Mouse (Mus musculus) liver, embryonic 18 days (tissue): ENCODE measurements around the gene Gm13040. TPM values are rescaled to one million over a fixed set of nuclear protein-coding genes. Genes with fewer than 3 reads are reported as not detected.

ENCODE experiments used
- polyA plus RNA-seq: library from polyadenylated mRNA; depleted of rRNA; stranded (reverse); fragments of >200 nt; gene quantifications from 2 replicates; pipeline ENCODE4 v1.2.3, GENCODE M21; 2012; rRNA removed

The Gm13040 gene
- not detected in 2 replicates for polyA plus RNA-seq

DNA sequence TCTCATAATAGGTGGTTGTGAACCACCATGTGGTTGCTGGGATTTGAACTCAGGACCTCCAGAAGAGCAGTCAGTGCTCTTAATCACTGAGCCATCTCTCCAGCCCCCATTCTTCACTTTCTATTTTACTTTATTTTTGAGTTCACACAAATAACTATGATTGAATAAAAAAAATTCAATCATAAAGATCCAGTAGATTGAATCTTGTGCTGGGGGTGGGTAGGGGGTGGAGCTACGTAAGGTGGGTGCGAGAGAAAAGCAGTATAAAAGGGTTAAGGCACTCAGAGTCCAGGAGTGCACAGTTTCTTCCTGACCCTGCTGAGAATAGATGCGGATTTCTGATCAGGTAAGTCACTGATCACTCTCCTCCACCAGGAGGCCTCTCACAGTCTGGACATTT is at the start of gene Gm13040:
TSS of gene Gm13040 (plus strand) at position 301 of the 400 bp plus-strand sequence.

DNA sequence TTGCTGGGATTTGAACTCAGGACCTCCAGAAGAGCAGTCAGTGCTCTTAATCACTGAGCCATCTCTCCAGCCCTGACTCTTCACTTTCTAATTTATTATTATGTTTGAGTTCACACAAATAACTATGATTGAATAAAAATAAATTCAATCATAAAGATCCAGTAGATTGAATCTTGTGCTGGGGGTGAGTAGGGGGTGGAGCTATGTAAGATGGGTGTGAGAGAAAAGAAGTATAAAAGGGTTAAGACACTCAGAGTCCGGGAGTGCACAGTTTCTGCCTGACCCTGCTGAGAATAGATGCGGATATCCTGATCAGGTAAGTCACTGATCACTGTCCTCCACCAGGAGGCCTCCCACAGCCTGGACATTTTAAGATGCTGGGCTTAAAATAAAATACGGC is 24.7 kb upstream of the Gm13040 start, which contains the start of gene Gm13043:
TSS of gene Gm13043 (plus strand) at position 301 of the 400 bp plus-strand sequence.

DNA sequence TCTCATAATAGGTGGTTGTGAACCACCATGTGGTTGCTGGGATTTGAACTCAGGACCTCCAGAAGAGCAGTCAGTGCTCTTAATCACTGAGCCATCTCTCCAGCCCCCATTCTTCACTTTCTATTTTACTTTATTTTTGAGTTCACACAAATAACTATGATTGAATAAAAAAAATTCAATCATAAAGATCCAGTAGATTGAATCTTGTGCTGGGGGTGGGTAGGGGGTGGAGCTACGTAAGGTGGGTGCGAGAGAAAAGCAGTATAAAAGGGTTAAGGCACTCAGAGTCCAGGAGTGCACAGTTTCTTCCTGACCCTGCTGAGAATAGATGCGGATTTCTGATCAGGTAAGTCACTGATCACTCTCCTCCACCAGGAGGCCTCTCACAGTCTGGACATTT is 15.6 kb downstream of the Gm13040 start, which contains the start of the genes BC080695 and Gm13057:
TSS of gene BC080695 (plus strand) at position 301 of the 400 bp plus-strand sequence.
TSS of gene Gm13057 (plus strand) at position 310 of the 400 bp plus-strand sequence.

Other genes starting within 250 kb of the Gm13040 start
- gene Pdpn, start 236.4 kb upstream of the Gm13040 start, polyA plus RNA-seq: 0.65 and 0.94 TPM in 2 replicates
- gene Lrrc38, start 186.2 kb upstream of the Gm13040 start, polyA plus RNA-seq: not detected in 2 replicates
- not detected in 2 replicates for gene Pramel1, start 141.5 kb upstream of the Gm13040 start, polyA plus RNA-seq
- 1.7 TPM in 2 replicates for gene Pramef8, start 123.5 kb upstream of the Gm13040 start, polyA plus RNA-seq
- not detected in 2 replicates for gene Oog4, start 85.6 kb upstream of the Gm13040 start, polyA plus RNA-seq
- not detected in 2 replicates for gene Gm13043, start 24.6 kb upstream of the Gm13040 start, polyA plus RNA-seq
- not detected in 2 replicates for gene BC080695, start 15.7 kb downstream of the Gm13040 start, polyA plus RNA-seq
- gene Gm13057, start 15.8 kb downstream of the Gm13040 start, polyA plus RNA-seq: not detected in 2 replicates
- not detected in 2 replicates for gene Gm13083, start 79.0 kb downstream of the Gm13040 start, polyA plus RNA-seq
- gene Gm13088, start 121.3 kb downstream of the Gm13040 start, polyA plus RNA-seq: not detected in 2 replicates
- gene Gm13089, start 166.8 kb downstream of the Gm13040 start, polyA plus RNA-seq: not detected in 2 replicates
- gene Gm13078, start 183.5 kb downstream of the Gm13040 start, polyA plus RNA-seq: not detected in 2 replicates